Mouse (Mus musculus) heart, postnatal 0 days (tissue): Measurements from ENCODE around the gene Shroom1.

Experiments used
- CTCF ChIP-seq: IDR thresholded peaks from 2 replicates; pipeline ENCODE4 v1.5.1; 2016; ENCODE audit warnings: antibody characterized with exemption, control low read depth, low read depth
- EP300 ChIP-seq: IDR thresholded peaks from 2 replicates; pipeline ENCODE4 v1.6.1; 2016; ENCODE audit warnings: antibody characterized with exemption, low read depth

- TF ChIP-seq CTCF, result no peak
- no peak for TF ChIP-seq EP300
These were observed 15.7 kb downstream of the Shroom1 start for GRCm38 (mm10) chr11:53472709-53473108.
